Mouse (Mus musculus) CH12.LX (cell line): ENCODE data around the gene Gm17304. TPM values are rescaled to one million over a fixed set of nuclear protein-coding genes. Genes with fewer than 3 reads are reported as not detected.
A peak's percentile ranks its signal among the peaks of the same experiment; 100 is the strongest.

Experiments
- DNase-seq: peaks from one replicate; pipeline ENCODE4 v3.0.0-alpha.2; 2013; ENCODE audit errors: extremely low read depth
- H3K27ac ChIP-seq: 2 replicates; pipeline ENCODE4 v1.5.1; 2012; ENCODE audit warnings: low read depth, mild to moderate bottlenecking, control low read depth, moderate library complexity; ENCODE audit not compliant: insufficient read depth
- H3K27me3 ChIP-seq: replicated peaks from 2 replicates; pipeline ENCODE3; 2012; ENCODE audit warnings: inconsistent platforms
- H3K36me3 ChIP-seq, 2 experiments: replicated peaks in 1 of 2; 2 replicates each; pipeline versions ENCODE3 to v1.6.1; 2012; ENCODE audit warnings: inconsistent platforms in 1 of 2, low read length in 1 of 2, mild to moderate bottlenecking in 1 of 2, mixed read lengths in 1 of 2, moderate library complexity in 1 of 2; ENCODE audit not compliant: control insufficient read depth in 1 of 2, insufficient read depth in 1 of 2
- H3K4me1 ChIP-seq, 2 experiments: 2 replicates each; pipeline ENCODE4 v1.6.1; 2012; ENCODE audit warnings: inconsistent platforms in 1 of 2, moderate library complexity in 1 of 2; ENCODE audit not compliant: insufficient read depth in 2 of 2, control insufficient read depth in 1 of 2
- H3K4me2 ChIP-seq: 2 replicates; pipeline ENCODE4 v1.6.1; 2012; ENCODE audit warnings: low read depth, mild to moderate bottlenecking, control low read depth; ENCODE audit not compliant: poor library complexity, insufficient read depth, severe bottlenecking
- H3K4me3 ChIP-seq, 3 experiments: fragments of 150-350 bp in 1 of 3; sonication (generic) in 1 of 3; replicated peaks in 1 of 3; 2 replicates each; pipeline versions ENCODE3 to v1.5.1; 2011 to 2012; ENCODE audit warnings: low read depth in 2 of 3, low read length in 2 of 3, mild to moderate bottlenecking in 2 of 3, moderate library complexity in 2 of 3, control low read depth in 1 of 3, improper control_type of control experiment in 1 of 3, inconsistent platforms in 1 of 3, mixed read lengths in 1 of 3; ENCODE audit not compliant: poor library complexity in 1 of 3
- H3K79me2 ChIP-seq: replicated peaks from 2 replicates; pipeline ENCODE4 v1.6.1; 2012; ENCODE audit warnings: mild to moderate bottlenecking, moderate library complexity; ENCODE audit not compliant: control insufficient read depth, poor library complexity, insufficient read depth, severe bottlenecking; ENCODE audit errors: extremely low read depth
- H3K9ac ChIP-seq: 2 replicates; pipeline ENCODE4 v1.6.1; 2012; ENCODE audit warnings: low read depth, mild to moderate bottlenecking, control low read depth, moderate library complexity; ENCODE audit not compliant: insufficient read depth
- H3K9me3 ChIP-seq: replicated peaks from 2 replicates; pipeline ENCODE3; 2012; ENCODE audit warnings: low read length, inconsistent platforms, mixed read lengths
- CHD1 ChIP-seq: IDR thresholded peaks from 2 replicates; pipeline ENCODE4 v1.6.1; 2012; ENCODE audit warnings: low read depth, low read length, improper control_type of control experiment, inconsistent platforms
- CHD2 ChIP-seq: IDR thresholded peaks from 2 replicates; pipeline ENCODE4 v1.6.1; 2011; ENCODE audit warnings: low read length, improper control_type of control experiment
- CTCF ChIP-seq, 2 experiments: IDR thresholded peaks in 1 of 2; conservative IDR thresholded peaks in 1 of 2; 2 replicates each; pipeline ENCODE4 v1.5.1; 2011 to 2012; ENCODE audit warnings: low read depth in 2 of 2, low read length in 2 of 2, improper control_type of control experiment in 1 of 2, inconsistent platforms in 1 of 2, mild to moderate bottlenecking in 1 of 2, moderate library complexity in 1 of 2
- JUN ChIP-seq: IDR thresholded peaks from 2 replicates; pipeline ENCODE4 v1.6.1; 2011; ENCODE audit warnings: low read depth, mild to moderate bottlenecking, low read length, improper control_type of control experiment, moderate library complexity; ENCODE audit not compliant: insufficient read depth
- MAFK ChIP-seq: IDR thresholded peaks from 2 replicates; pipeline ENCODE4 v1.6.1; 2011; ENCODE audit warnings: low read length, improper control_type of control experiment; ENCODE audit not compliant: insufficient replicate concordance
- NRF1 ChIP-seq: IDR thresholded peaks from 2 replicates; pipeline ENCODE4 v1.6.1; 2014; ENCODE audit warnings: low read depth, mild to moderate bottlenecking, inconsistent platforms, low read length, improper control_type of control experiment, moderate library complexity
- POLR2A ChIP-seq: IDR thresholded peaks from 2 replicates; pipeline ENCODE4 v1.6.1; 2011; ENCODE audit warnings: low read depth, mild to moderate bottlenecking, improper control_type of control experiment, low read length
- SIN3A ChIP-seq: IDR thresholded peaks from 2 replicates; pipeline ENCODE4 v1.6.1; 2012; ENCODE audit warnings: low read length, improper control_type of control experiment, inconsistent platforms
- SMC3 ChIP-seq: IDR thresholded peaks from 2 replicates; pipeline ENCODE4 v1.6.1; 2011; ENCODE audit warnings: low read depth, low read length, improper control_type of control experiment
- UBTF ChIP-seq: IDR thresholded peaks from 2 replicates; pipeline ENCODE4 v1.6.1; 2012; ENCODE audit warnings: low read depth, mild to moderate bottlenecking, inconsistent platforms, low read length, improper control_type of control experiment, moderate library complexity
- USF2 ChIP-seq: conservative IDR thresholded peaks from 2 replicates; pipeline ENCODE4 v1.6.1; 2011; ENCODE audit warnings: low read depth, low read length, improper control_type of control experiment
- dilution Hi-C: fragments of 300-500 bp; cut with MboI; formaldehyde crosslinking; loops from 2 replicates; pipeline ENCODE4 v1.14.3; 2020; ENCODE audit warnings: low sequenced_read_pairs; ENCODE audit not compliant: extremely low pct_unique_long_range_greater_than_20kb, extremely low pct_ligation_motif_present
- in situ Hi-C: fragments of 300-500 bp; cut with MboI; formaldehyde crosslinking; loops from 3 replicates; pipeline ENCODE4 v1.14.3; 2019; ENCODE audit warnings: low sequenced_read_pairs, low pct_ligation_motif_present, low pct_unique_long_range_greater_than_20kb, mixed read lengths
- polyA plus RNA-seq: library from polyadenylated mRNA; unstranded; fragments of >175 nt; gene quantifications from 2 replicates; pipeline ENCODE4 v1.2.1, GENCODE M21; 2012; ENCODE audit warnings: low read depth; ENCODE audit not compliant: insufficient read length
- total RNA-seq, 2 experiments: library from RNA; depleted of rRNA; stranded (reverse); fragments of 300-350 nt in 1 of 2; fragments of >200 nt in 1 of 2; gene quantifications; 2 replicates each; pipeline ENCODE4 v1.2.3; 2012 to 2014

Gm17304 gene
- total and polyA plus RNA-seq, 3 experiments: not detected

DNA sequence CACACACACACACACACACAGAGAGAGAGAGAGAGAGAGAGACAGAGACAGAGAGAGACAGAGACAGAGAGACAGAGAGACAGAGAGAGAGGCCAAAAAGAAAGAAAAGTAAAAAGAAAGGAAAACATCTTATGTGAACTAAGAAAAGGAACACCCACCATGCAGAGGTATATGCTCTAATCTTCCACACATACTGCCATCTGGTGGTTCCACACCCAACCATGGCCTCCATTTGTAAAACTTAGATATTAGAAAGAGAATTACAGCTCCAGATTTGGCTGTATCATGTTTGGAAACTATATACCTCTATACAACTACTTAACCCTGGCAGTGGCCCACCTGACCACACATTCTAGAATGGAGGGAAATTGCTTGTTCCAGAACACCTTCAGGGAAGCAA lies 14.5 kb upstream of the Gm17304 start:
- no peak overlapping the region for H3K4me3 ChIP-seq
- peaks cover 0 to 25% of the 10 kb centered on the region in 2 experiments for H3K36me3 ChIP-seq
- no peak overlapping the region for H3K9ac ChIP-seq
- dilution Hi-C loops (no loop called here), in situ Hi-C loops (no loop called here)
- TF ChIP-seq CTCF (conservative IDR thresholded peaks at IDR 0.05 in 1 of 2, IDR thresholded peaks at IDR 0.05 in 1 of 2; ENCODE audit: low read depth in 2 of 2, low read length in 2 of 2) (peak in 1 of 2 experiments; percentile 34; a peak in 2 of 4 replicates), SMC3 (peak; percentile 29), UBTF (no peak)
- no peak for DNase-seq
- H3K9me3 ChIP-seq: peaks cover 3% of the 10 kb centered on the region
- H3K79me2 ChIP-seq: no peaks in the 10 kb centered on the region
- no peak overlapping the region for H3K4me2 ChIP-seq
- H3K4me1 ChIP-seq: no peaks in the 10 kb centered on the region
- no peak overlapping the region for H3K27ac ChIP-seq
- H3K27me3 ChIP-seq: no peaks in the 10 kb centered on the region

DNA sequence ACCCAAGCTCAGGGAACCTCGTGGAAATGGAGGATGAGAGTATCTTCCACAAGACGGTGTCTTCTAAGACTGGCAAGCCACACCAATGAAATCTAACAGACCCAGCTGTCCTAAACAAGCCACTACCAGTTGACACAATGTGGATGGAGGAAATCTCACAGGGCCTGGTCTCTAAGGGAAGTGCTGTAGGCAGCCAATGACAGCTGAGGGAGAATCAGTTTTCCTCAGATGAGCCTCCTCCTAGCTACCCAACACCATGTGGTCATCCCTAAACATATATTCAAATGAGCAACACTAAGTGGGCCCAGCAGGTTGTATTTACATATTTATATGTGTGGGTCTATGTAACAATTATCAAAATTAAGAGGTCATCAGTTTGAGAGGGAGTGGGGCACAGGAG lies 11.4 kb upstream of the Gm17304 start:
- dilution Hi-C loops: no loop called here
- in situ Hi-C loops: no loop called here
- H3K9ac ChIP-seq: no peak overlapping the region
- no peak overlapping the region for H3K4me2 ChIP-seq
- no peak overlapping the region for H3K4me3 ChIP-seq
- TF ChIP-seq MAFK (no peak), NRF1 (no peak), CHD2 (no peak), POLR2A (no peak), USF2 (no peak), CHD1 (no peak)
- H3K79me2 ChIP-seq: no peaks in the 10 kb centered on the region
- DNase-seq: no peak
- H3K27ac ChIP-seq: no peak overlapping the region
- H3K27me3 ChIP-seq: no peaks in the 10 kb centered on the region
- H3K36me3 ChIP-seq: peaks cover 2 to 32% of the 10 kb centered on the region in 2 experiments
- H3K4me1 ChIP-seq: no peaks in the 10 kb centered on the region
- H3K9me3 ChIP-seq: no peaks in the 10 kb centered on the region

DNA sequence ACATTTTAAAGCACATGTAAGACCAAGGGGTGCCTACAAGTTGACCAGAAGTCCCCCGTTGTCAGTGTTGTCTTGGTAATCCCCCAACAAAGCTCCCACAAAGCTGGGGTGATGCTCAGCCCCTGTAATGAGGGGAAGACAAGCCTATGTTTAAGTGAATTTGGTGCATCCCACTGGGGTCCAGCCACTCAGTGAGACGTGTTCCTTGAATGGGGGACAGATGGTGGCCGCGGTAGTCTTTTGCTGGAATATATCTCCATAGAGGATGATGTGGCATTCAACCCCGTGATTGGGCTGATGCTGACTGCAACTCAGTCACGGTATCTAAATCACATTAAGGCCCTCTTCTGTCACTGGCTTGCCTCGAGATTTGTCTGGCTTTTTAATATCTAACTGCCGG lies 9.4 kb upstream of the Gm17304 start:
- no peak for DNase-seq
- H3K9ac ChIP-seq: no peak overlapping the region
- H3K36me3 ChIP-seq: peaks cover 2 to 38% of the 10 kb centered on the region in 2 experiments
- in situ Hi-C loops (no loop called here), dilution Hi-C loops (no loop called here)
- H3K27me3 ChIP-seq: no peaks in the 10 kb centered on the region
- H3K79me2 ChIP-seq: no peaks in the 10 kb centered on the region
- H3K9me3 ChIP-seq: no peaks in the 10 kb centered on the region
- no peaks in the 10 kb centered on the region for H3K4me1 ChIP-seq
- no peak overlapping the region for H3K27ac ChIP-seq
- TF ChIP-seq SIN3A (no peak), JUN (no peak)
- TF ChIP-seq, all 38 proteins: peak for 0
- no peak overlapping the region for H3K4me3 ChIP-seq
- H3K4me2 ChIP-seq: no peak overlapping the region
